Mouse (Mus musculus) layer of hippocampus, adult 2 months (tissue): ENCODE results near the gene Cd4. TPM values are rescaled to one million over a fixed set of nuclear protein-coding genes. Genes with fewer than 3 reads are reported as not detected.
A peak's percentile ranks its signal among the peaks of the same experiment; 100 is the strongest.
"Not testable (repeated sequence)": the region's sequence is repeated elsewhere in the genome, so short reads cannot be mapped to it uniquely, and the experiment has no call there.

ENCODE experiments used
- DNase-seq, 2 experiments: peaks; one replicate each; pipeline ENCODE4 v3.0.0; 2022; ENCODE audit warnings: low spot score in 2 of 2
- H3K27ac ChIP-seq: fragments of 200-600 bp; 2 replicates; pipeline ENCODE4 v1.8.1; 2022
- H3K4me3 ChIP-seq: fragments of 200-600 bp; 2 replicates; pipeline ENCODE4 v1.8.1; 2022; ENCODE audit warnings: mild to moderate bottlenecking
- CTCF ChIP-seq: fragments of 200-600 bp; conservative IDR thresholded peaks from 2 replicates; pipeline ENCODE4 v1.8.1; 2022; ENCODE audit warnings: antibody characterized with exemption, mild to moderate bottlenecking, moderate library complexity
- total RNA-seq, 2 experiments: library from RNA; stranded (reverse); gene quantifications; 2 replicates each; pipeline ENCODE4 v1.2.3; 2021

Gene Cd4
- total RNA-seq, 2 experiments from 2014 or later = 0.18 to 0.47 TPM

GRCm38 (mm10) chr6:124911533-124912218, 23.7 kb upstream of the Cd4 start, which contains the start of gene Lag3:
Gene Lag3, minus strand, starts transcription at chr6:124911705.
- TF ChIP-seq CTCF = no peak
- DNase-seq = no peak
- H3K4me3 ChIP-seq = no peak within 1 kb of the TSS
- H3K27ac ChIP-seq = no peak within 1 kb of the TSS

- Histone ChIP-seq H3K4me3 (no peak overlapping the region), H3K27ac (no peak overlapping the region)
- TF ChIP-seq CTCF = no peak
- DNase-seq = no peak
These were observed 22.0 kb upstream of the Cd4 start for GRCm38 (mm10) chr6:124910032-124910431.

- DNase-seq = no peak
- no peak for TF ChIP-seq CTCF
- Histone ChIP-seq H3K27ac (no peak overlapping the region), H3K4me3 (no peak overlapping the region)
These were observed 19.7 kb upstream of the Cd4 start for GRCm38 (mm10) chr6:124907767-124908166.

- peak overlapping the region; percentile 97 for H3K27ac ChIP-seq
- peak overlapping the region; percentile 59; the same call in 1 of the 2 replicates for H3K4me3 ChIP-seq
- no peak for DNase-seq
- TF ChIP-seq CTCF = no peak
These were observed 17.2 kb upstream of the Cd4 start for GRCm38 (mm10) chr6:124904991-124905860.

GRCm38 (mm10) chr6:124904161-124904981, 16.4 kb upstream of the Cd4 start:
- TF ChIP-seq CTCF = peak; percentile 66
- Histone ChIP-seq H3K4me3 (peak overlapping the region; percentile 59), H3K27ac (peak overlapping the region; percentile 97)
- peak; percentile 74 to 90 for DNase-seq

GRCm38 (mm10) chr6:124903580-124904151, 15.6 kb upstream of the Cd4 start:
- peak; percentile 88 to 92 for DNase-seq
- H3K4me3 ChIP-seq = peak overlapping the region; percentile 59
- peak overlapping the region; percentile 97 for H3K27ac ChIP-seq
- peak; percentile 78 for TF ChIP-seq CTCF

- Histone ChIP-seq H3K27ac (no peak overlapping the region), H3K4me3 (no peak overlapping the region)
- no peak for DNase-seq
- TF ChIP-seq CTCF = no peak
These were observed 13.8 kb upstream of the Cd4 start for GRCm38 (mm10) chr6:124901851-124902250.

- H3K4me3 ChIP-seq = no peak overlapping the region
- TF ChIP-seq CTCF = no peak
- peak in 1 of 2 experiments; percentile 39 for DNase-seq
- no peak overlapping the region for H3K27ac ChIP-seq
These were observed 12.9 kb upstream of the Cd4 start for GRCm38 (mm10) chr6:124900801-124901480.

GRCm38 (mm10) chr6:124900056-124900800, 12.2 kb upstream of the Cd4 start:
- no peak for TF ChIP-seq CTCF
- no peak for DNase-seq
- H3K27ac ChIP-seq = no peak overlapping the region
- H3K4me3 ChIP-seq = no peak overlapping the region

GRCm38 (mm10) chr6:124898359-124898758, 10.3 kb upstream of the Cd4 start:
- no peak for DNase-seq
- TF ChIP-seq CTCF = no peak
- Histone ChIP-seq H3K4me3 (no peak overlapping the region), H3K27ac (no peak overlapping the region)

GRCm38 (mm10) chr6:124894113-124894512, 6.1 kb upstream of the Cd4 start:
- DNase-seq, H3K4me3 ChIP-seq: not testable (repeated sequence)

More at GRCm38 (mm10) chr6:124894113-124894512, 6.1 kb upstream of the Cd4 start:
- not testable (repeated sequence) for H3K27ac ChIP-seq
